Mouse (Mus musculus) intestine, embryonic 15.5 days (tissue): ENCODE measurements at regions not wholly inside any gene's neighbourhood (a gene's known extent, or its start where the extent isn't known, plus 50 kb on each side); places are given as distances from the start of the nearest gene placed in this dataset.

Source experiments
- ATAC-seq: fragments of 200-750 bp; cut with Nextera tagmentation; 2 replicates; pipeline ENCODE4 v1.8.0; 2017; ENCODE audit warnings: moderate TSS enrichment, moderate library complexity
- H3K27ac ChIP-seq: fragments of 300-500 bp; sonication (generic); 2 replicates; pipeline ENCODE4 v1.5.1; 2015; ENCODE audit warnings: mild to moderate bottlenecking, inconsistent platforms
- H3K27me3 ChIP-seq: fragments of 300-500 bp; sonication (generic); replicated peaks from 2 replicates; pipeline ENCODE4 v1.6.1; 2015; ENCODE audit warnings: inconsistent platforms
- H3K36me3 ChIP-seq: fragments of 300-500 bp; sonication (generic); 2 replicates; pipeline ENCODE4 v1.6.1; 2015; ENCODE audit warnings: inconsistent platforms
- H3K4me1 ChIP-seq: fragments of 300-500 bp; sonication (generic); replicated peaks from 2 replicates; pipeline ENCODE4 v1.6.1; 2015; ENCODE audit warnings: inconsistent platforms
- H3K4me2 ChIP-seq: fragments of 300-500 bp; sonication (generic); replicated peaks from 2 replicates; pipeline ENCODE4 v1.6.1; 2015; ENCODE audit warnings: mild to moderate bottlenecking, inconsistent platforms
- H3K4me3 ChIP-seq: fragments of 300-500 bp; sonication (generic); replicated peaks from 2 replicates; pipeline ENCODE4 v1.5.1; 2015; ENCODE audit warnings: inconsistent platforms
- H3K9ac ChIP-seq: fragments of 300-500 bp; sonication (generic); 2 replicates; pipeline ENCODE4 v1.6.1; 2015; ENCODE audit warnings: inconsistent platforms
- H3K9me3 ChIP-seq: fragments of 300-500 bp; sonication (generic); 2 replicates; pipeline ENCODE4 v1.6.1; 2016; ENCODE audit warnings: inconsistent platforms
- WGBS: fragments of 180-500 bp; shearing (Covaris S2); methylation state at CpG from one replicate; pipeline ENCODE4 v1.1.7; 2015; 5-methylcytosine and 5-hydroxymethylcytosine counted together

DNA sequence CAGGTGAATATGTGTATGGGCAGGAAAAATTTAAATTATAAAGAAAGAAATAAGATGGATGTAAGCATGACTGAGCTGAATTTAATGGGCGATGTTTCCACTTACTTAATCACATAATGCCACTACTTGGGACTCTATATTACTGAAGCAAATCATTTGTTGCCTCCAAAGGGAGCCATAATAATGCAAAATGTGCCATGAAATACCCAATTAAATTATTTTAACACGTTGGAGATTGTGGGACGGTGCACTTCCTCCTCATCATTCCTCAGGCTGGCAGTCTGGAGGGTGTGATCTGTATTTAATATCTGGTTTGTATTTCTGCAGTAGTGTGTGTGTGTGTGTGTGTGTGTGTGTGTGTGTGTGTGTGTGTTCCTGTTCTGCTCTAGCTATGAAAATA, 188.2 kb downstream of the Ppp4r2 start:
- H3K4me2 ChIP-seq: no peak overlapping the region

DNA sequence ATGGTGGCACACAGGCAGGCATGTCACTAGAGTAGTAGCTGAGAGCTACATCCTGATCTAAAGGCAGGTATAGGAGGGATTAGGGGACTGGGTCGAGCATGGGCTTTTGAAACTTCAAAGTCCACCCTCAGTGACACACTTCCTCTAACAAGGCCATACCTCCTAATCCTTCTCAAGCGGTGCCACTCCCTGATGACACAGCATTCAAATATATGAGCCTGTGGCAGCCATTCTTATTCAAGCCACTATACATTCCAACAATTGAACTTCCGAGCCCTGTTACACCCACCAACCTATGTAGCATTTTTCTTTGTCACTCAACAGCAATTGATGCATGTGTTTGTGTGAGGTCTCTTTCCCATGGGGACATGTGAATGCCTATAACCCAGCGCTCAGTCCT, 192.4 kb downstream of the Ppp4r2 start:
- Histone ChIP-seq H3K4me1 (no peaks in the 10 kb centered on the region), H3K4me3 (no peak overlapping the region), H3K4me2 (no peak overlapping the region), H3K27me3 (no peaks in the 10 kb centered on the region), H3K36me3 (no peaks in the 10 kb centered on the region), H3K9ac (no peak overlapping the region), H3K9me3 (no peaks in the 10 kb centered on the region), H3K27ac (no peak overlapping the region)
- no peak for ATAC-seq
- WGBS: 90% methylated on average over 4 of the region's 4 CpGs

More for the DNA sequence above, 188.2 kb downstream of the Ppp4r2 start:
- Histone ChIP-seq H3K4me1 (no peaks in the 10 kb centered on the region), H3K27me3 (no peaks in the 10 kb centered on the region), H3K36me3 (no peaks in the 10 kb centered on the region), H3K9me3 (no peaks in the 10 kb centered on the region), H3K9ac (no peak overlapping the region), H3K27ac (no peak overlapping the region), H3K4me3 (no peak overlapping the region)
- ATAC-seq: no peak
- WGBS: 78% methylated on average over 3 of the region's 3 CpGs

DNA sequence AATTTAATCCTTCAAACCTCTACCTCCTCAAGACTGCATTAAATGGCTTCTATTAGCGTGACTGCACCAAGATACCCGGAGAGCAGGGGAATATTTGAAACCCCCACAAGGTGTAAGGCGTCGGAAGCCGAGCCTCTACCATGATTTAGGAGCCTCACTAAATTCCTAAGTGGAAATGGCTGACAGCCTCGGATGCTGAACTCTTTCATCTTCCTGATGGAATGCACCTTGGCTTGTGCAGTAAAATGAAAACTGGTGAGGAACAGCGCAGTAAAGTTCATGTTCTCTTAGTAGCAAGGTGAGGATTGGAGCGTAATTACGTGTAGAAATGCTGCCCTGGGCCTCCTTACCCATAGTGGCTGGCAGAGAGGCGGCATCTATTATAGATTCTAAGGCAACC, 194.0 kb downstream of the Ppp4r2 start:
- no peak overlapping the region for H3K4me3 ChIP-seq

DNA sequence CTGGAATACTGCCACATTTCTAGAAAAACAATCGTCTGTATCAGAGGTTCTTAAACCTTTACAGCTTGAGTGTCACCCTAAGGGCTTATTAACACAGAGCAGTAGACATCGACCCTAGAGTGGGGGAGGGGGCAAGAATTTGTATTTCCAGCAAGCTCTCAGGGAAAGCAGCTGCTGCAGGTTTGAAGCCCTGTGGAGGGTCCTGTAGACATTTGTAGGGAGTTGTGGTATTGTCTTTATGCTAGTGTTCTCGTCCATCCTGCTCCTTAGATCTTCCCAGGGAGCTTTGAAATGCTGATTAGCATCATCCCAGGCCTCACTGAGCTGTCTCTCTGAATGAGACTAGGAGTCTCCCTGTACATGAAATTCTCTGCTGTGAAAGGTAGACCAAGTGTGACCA, 196.0 kb downstream of the Ppp4r2 start:
- Histone ChIP-seq H3K27me3 (no peaks in the 10 kb centered on the region), H3K36me3 (no peaks in the 10 kb centered on the region), H3K4me2 (no peak overlapping the region), H3K4me3 (no peak overlapping the region), H3K27ac (no peak overlapping the region), H3K9me3 (no peaks in the 10 kb centered on the region), H3K9ac (no peak overlapping the region), H3K4me1 (no peaks in the 10 kb centered on the region)
- ATAC-seq: no peak
- 47% methylated on average over 3 of the region's 3 CpGs for WGBS

More for the DNA sequence above, 194.0 kb downstream of the Ppp4r2 start:
- no peaks in the 10 kb centered on the region for H3K9me3 ChIP-seq
- WGBS: 57% methylated on average over 10 of the region's 10 CpGs
- H3K4me2 ChIP-seq: no peak overlapping the region
- no peaks in the 10 kb centered on the region for H3K36me3 ChIP-seq
- no peaks in the 10 kb centered on the region for H3K4me1 ChIP-seq
- H3K27ac ChIP-seq: no peak overlapping the region
- no peaks in the 10 kb centered on the region for H3K27me3 ChIP-seq
- ATAC-seq: no peak
- H3K9ac ChIP-seq: no peak overlapping the region

DNA sequence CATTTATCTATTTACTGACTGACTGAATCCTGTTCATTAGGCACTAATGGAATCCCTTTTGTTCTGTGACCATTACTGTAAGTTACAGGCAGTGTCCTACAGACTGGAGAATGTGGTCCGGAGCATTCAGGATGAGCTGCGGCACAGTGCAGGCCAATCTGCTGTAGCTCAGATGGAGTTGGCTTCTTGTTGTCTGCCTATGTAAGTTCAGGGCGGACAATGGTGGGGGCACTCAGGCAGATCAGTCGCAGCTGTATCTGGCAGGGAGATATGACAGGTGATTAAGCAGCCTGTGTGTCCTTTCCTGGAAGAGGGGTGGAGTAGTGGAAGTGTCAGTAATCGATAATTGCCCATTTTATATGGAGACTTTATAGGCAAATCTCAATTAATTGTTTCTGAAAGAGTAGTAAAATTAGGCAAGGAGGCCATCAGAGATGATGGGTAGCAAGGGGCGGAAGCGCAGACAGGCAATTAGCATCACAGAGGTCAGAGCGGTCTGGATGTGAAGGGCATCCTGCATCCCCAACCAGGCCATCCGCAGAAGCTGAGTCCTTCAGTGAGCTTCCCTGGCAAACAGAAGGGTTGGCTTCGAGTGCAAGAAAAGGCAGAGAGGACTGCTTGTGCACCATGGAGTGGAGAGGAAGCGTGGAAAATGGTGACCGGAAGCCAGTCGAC, 197.2 kb downstream of the Ppp4r2 start:
- no peak overlapping the region for H3K4me2 ChIP-seq
- H3K36me3 ChIP-seq: no peaks in the 10 kb centered on the region
- no peaks in the 10 kb centered on the region for H3K4me1 ChIP-seq
- no peak overlapping the region for H3K4me3 ChIP-seq
- no peak for ATAC-seq
- no peak overlapping the region for H3K27ac ChIP-seq
- WGBS: 87% methylated on average over 13 of the region's 13 CpGs
- H3K27me3 ChIP-seq: no peaks in the 10 kb centered on the region
- no peak overlapping the region for H3K9ac ChIP-seq
- no peaks in the 10 kb centered on the region for H3K9me3 ChIP-seq

DNA sequence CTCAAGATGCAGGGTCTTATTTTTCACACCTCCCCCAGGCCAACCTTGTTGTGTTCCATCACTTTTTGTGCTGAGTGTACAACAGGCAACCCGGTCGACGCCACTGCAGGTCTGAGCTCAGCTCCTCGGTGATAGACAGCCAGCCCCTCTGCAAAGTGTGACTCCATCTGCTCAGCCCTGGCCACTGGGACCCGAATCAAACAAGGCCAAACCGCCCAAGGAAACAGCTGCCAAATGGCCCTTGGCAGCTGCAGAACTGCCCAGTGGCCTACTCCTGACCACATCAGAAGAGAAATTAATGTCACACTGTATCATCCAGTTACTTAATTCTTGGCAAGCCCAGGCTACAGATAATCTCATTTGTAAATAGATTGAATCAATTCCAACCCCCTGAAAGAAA, 213.3 kb downstream of the Ppp4r2 start:
- 56% methylated on average over 6 of the region's 6 CpGs for WGBS
- peak; percentile 45; the same call in 1 of the 2 replicates for ATAC-seq
- H3K27me3 ChIP-seq: no peaks in the 10 kb centered on the region

DNA sequence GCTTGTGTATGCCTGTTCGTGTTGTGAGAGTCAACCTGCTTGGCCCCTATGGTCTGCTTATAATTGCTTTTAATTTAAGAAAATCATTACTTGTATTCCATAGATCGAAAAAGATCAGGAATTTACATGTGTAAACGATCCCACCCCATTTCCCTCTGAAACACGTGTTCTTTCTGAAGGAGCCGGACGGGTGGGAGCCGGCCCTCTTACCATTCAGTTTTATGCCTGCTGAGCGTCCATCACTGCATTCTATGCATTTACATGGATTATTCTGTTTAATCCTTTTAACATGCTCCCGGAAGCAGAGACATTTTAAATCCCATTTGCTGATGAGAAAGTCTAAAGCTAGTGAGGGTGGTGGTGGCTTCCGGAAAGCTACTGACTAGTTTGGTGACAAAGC, 213.8 kb downstream of the Ppp4r2 start:
- no peak for ATAC-seq
- 78% methylated on average over 10 of the region's 10 CpGs for WGBS

More for the DNA sequence above, 213.3 kb downstream of the Ppp4r2 start:
- no peak overlapping the region for H3K27ac ChIP-seq
- H3K4me3 ChIP-seq: no peak overlapping the region
- H3K4me1 ChIP-seq: no peaks in the 10 kb centered on the region
- no peaks in the 10 kb centered on the region for H3K36me3 ChIP-seq
- no peak overlapping the region for H3K9ac ChIP-seq
- H3K4me2 ChIP-seq: no peak overlapping the region
- no peaks in the 10 kb centered on the region for H3K9me3 ChIP-seq

DNA sequence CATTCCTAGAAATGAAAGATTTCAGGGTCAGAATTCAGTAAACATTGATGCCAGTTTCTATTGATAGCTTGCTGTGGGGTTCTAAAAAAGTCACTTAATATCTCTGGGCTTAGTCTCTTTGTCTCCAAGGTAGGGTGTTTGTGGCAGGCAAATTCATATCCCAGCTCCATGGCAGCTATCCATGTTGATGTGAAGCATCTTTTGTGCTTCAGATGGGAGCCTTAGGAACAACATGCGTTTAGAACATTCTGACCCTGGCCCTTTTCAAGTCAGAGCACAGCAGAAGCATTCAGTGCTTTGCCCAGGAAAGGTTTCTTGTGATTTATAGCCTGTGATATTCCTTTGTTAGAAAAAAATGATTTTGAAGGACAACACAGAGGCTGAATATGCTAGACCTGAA, 215.0 kb downstream of the Ppp4r2 start:
- Histone ChIP-seq H3K27me3 (no peaks in the 10 kb centered on the region), H3K4me3 (no peak overlapping the region), H3K36me3 (no peaks in the 10 kb centered on the region), H3K4me2 (no peak overlapping the region), H3K4me1 (no peaks in the 10 kb centered on the region), H3K9ac (no peak overlapping the region), H3K9me3 (no peaks in the 10 kb centered on the region), H3K27ac (no peak overlapping the region)
- 74% methylated on average over 1 of the region's 1 CpGs for WGBS
- no peak for ATAC-seq

More for the DNA sequence above, 213.8 kb downstream of the Ppp4r2 start:
- Histone ChIP-seq H3K4me2 (no peak overlapping the region), H3K4me1 (no peaks in the 10 kb centered on the region), H3K9ac (no peak overlapping the region), H3K27ac (no peak overlapping the region), H3K36me3 (no peaks in the 10 kb centered on the region), H3K27me3 (no peaks in the 10 kb centered on the region), H3K4me3 (no peak overlapping the region), H3K9me3 (no peaks in the 10 kb centered on the region)

DNA sequence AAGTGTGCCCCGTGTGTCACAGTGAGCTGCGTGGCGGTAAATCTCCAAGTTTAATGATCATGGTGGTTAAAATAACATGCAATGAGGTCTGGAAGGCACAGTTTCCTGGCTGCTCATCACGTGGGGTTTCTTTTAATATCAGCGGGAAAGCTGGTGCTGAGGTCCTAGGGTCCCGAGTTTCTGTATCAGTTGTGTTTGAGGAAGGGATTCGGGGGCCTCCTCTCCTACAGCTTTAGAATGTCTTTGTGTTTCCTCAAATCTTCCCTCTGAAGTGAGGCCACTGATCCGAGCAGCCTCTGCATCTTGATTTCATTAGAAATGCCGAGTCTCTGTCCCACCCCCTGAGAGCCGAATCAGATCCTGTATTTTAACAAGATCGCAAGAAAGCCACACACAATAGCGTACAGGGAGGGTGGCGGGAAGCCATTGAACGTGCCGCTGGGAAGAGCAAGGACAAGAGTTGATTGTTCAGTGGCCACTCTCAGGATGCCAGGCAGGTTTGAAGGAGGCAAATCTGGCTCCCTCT, 215.5 kb downstream of the Ppp4r2 start:
- Histone ChIP-seq H3K27ac (no peak overlapping the region), H3K4me2 (no peak overlapping the region), H3K4me3 (no peak overlapping the region), H3K4me1 (no peaks in the 10 kb centered on the region), H3K9ac (no peak overlapping the region), H3K9me3 (no peaks in the 10 kb centered on the region), H3K36me3 (no peaks in the 10 kb centered on the region), H3K27me3 (no peaks in the 10 kb centered on the region)
- WGBS: 75% methylated on average over 15 of the region's 15 CpGs
- no peak for ATAC-seq

DNA sequence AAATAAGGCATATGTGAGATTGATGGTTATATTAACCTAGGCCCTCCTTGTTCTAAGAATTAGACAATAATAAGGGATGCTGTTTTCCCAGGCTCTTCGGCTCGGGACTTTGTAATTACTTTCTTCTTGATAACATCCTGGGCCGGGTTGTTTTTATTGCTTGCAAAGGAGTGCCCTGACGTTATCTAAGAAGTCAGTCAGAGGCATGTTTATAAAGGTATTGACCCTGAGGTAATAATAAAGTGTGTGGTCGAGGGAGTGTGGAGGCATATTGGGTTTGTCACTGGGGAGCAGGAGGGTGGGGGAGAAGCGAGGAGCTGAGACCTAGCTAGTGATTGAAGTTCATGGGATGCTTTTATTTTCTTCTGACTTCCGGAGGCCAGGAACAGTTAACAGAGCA, 221.5 kb downstream of the Ppp4r2 start:
- no peaks in the 10 kb centered on the region for H3K9me3 ChIP-seq
- H3K36me3 ChIP-seq: no peaks in the 10 kb centered on the region
- no peak overlapping the region for H3K4me3 ChIP-seq
- peaks cover 3% of the 10 kb centered on the region; the same call in 1 of the 2 replicates for H3K27me3 ChIP-seq
- ATAC-seq: peak; percentile 81
- 18% methylated on average over 7 of the region's 7 CpGs for WGBS
- peak overlapping the region; percentile 0; the same call in 1 of the 2 replicates for H3K4me2 ChIP-seq
- H3K9ac ChIP-seq: no peak overlapping the region
- H3K4me1 ChIP-seq: 0 out of 2 replicates have a peak, but pooled peaks cover 2% of the 10 kb centered on the region
- H3K27ac ChIP-seq: no peak overlapping the region

DNA sequence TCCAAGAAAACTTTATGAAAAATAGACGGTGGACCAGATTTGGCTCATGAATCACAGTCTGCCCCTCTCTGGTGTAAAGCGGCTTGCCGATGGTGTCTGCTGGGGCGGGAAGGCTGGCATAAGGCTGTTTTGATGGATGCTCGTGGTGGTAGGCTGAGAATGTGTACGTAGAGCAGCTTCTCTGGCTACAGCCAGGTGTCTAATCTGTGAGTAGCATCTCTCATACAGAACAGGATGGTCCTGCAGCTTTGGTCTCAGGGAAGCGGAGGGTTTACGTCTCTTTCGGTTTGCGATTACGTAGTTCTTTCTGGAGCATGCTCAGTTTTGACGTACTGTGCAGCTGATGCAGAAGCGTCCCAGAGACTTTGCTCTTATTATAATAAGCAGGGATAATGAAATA, 222.9 kb downstream of the Ppp4r2 start:
- 84% methylated on average over 13 of the region's 13 CpGs for WGBS
- ATAC-seq: no peak

DNA sequence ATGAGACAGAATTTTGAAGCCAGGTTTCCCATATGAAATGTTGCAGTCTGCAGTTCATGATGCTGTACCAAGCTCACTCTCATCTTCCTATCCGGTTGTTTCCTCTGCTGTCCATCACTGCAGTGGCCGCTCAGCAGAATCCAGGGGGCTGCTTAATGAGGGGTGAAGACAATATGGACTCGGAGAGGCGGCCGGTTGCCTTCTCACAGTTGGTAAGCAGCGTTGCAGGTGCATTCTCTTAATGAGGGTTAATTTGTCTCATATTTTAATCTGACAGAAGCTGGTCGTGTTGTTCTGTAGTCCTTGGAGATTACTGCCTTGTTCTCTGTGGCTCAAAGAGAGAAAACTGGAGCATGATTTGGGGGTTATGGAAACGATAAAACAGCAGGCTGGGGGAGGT, 225.6 kb downstream of the Ppp4r2 start:
- H3K27me3 ChIP-seq: peaks cover 3% of the 10 kb centered on the region; the same call in 1 of the 2 replicates
- no peak overlapping the region for H3K4me2 ChIP-seq
- no peak overlapping the region for H3K27ac ChIP-seq
- WGBS: 85% methylated on average over 8 of the region's 8 CpGs
- no peak overlapping the region for H3K9ac ChIP-seq
- H3K4me1 ChIP-seq: 0 out of 2 replicates have a peak, but pooled peaks cover 2% of the 10 kb centered on the region
- H3K36me3 ChIP-seq: no peaks in the 10 kb centered on the region
- no peak overlapping the region for H3K4me3 ChIP-seq
- H3K9me3 ChIP-seq: no peaks in the 10 kb centered on the region
- no peak for ATAC-seq

More for the DNA sequence above, 222.9 kb downstream of the Ppp4r2 start:
- Histone ChIP-seq H3K9me3 (no peaks in the 10 kb centered on the region), H3K4me2 (no peak overlapping the region), H3K4me1 (0 out of 2 replicates have a peak, but pooled peaks cover 2% of the 10 kb centered on the region), H3K27me3 (peaks cover 3% of the 10 kb centered on the region; the same call in 1 of the 2 replicates), H3K36me3 (no peaks in the 10 kb centered on the region), H3K27ac (no peak overlapping the region), H3K4me3 (no peak overlapping the region), H3K9ac (no peak overlapping the region)

DNA sequence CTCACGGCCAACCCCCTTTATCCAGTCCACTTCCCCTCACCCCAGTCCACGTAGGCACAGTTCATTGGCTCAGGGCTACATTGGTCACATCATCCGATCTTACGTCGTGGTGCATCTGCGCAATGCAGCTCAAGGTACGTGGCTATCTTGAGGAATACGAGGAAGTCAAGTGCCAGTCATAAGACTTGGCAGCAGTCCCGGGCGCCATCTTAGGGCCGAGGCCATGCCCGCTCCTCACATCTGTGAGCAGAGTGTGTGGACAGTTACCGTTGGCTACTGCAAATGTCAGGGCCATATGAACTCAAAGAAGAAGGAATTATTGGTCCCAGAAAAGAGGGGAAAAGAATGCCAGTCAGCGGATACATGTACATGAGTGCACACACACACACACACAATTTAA, 228.8 kb downstream of the Ppp4r2 start:
- H3K36me3 ChIP-seq: no peaks in the 10 kb centered on the region
- H3K9me3 ChIP-seq: no peaks in the 10 kb centered on the region
- 95% methylated on average over 14 of the region's 14 CpGs for WGBS
- H3K9ac ChIP-seq: no peak overlapping the region
- no peak overlapping the region for H3K4me3 ChIP-seq
- no peaks in the 10 kb centered on the region for H3K27me3 ChIP-seq
- no peak for ATAC-seq
- H3K27ac ChIP-seq: no peak overlapping the region
- H3K4me1 ChIP-seq: no peaks in the 10 kb centered on the region
- no peak overlapping the region for H3K4me2 ChIP-seq
